Mouse (Mus musculus): ENCODE data around the gene Smok3b.

The Smok3b gene

GRCm38 (mm10) chr5:138086842-138087241 is 65.6 kb downstream of the Smok3b start:
- no peak for DNase-seq

DNA sequence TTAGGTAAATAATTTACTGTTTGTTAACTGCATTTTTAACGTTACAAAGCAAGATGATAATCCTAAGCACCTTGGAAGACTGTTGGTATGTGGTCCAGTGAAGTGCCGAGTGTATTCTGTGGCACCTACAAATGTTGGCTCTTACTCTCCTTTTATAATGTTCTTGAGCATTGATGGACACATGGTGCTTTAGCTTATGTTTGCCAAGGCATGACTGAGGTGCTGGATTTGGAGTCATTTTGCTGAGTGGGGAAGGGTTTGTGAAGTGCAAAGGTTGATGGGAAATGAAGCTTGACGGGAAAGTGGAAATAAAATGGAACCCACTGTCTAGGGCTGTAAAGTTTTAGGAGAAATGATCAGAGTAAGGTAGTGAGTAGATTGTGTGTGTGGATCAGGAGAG is 67.1 kb downstream of the Smok3b start:
- no peak for DNase-seq

- DNase-seq: no peak
These were observed 67.9 kb downstream of the Smok3b start for GRCm38 (mm10) chr5:138089108-138089551.

DNA sequence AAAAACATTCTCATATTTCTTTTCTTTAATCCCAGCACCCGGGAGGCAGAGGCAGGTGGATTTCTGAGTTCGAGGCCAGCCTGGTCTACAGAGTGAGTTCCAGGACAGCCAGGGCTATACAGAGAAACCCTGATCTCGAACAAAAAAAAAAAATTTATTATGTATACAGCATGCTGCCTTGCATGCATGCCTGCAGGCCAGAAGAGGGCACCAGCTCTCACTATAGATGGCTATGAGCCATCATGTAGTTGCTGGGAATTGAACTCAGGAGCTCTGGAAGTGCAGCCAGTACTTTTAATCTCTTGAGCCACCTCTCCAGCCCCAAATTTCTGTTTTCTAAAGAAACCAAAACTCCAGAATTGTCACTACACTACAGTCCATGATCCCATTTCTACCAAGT is 69.0 kb downstream of the Smok3b start:
- DNase-seq: no peak

DNA sequence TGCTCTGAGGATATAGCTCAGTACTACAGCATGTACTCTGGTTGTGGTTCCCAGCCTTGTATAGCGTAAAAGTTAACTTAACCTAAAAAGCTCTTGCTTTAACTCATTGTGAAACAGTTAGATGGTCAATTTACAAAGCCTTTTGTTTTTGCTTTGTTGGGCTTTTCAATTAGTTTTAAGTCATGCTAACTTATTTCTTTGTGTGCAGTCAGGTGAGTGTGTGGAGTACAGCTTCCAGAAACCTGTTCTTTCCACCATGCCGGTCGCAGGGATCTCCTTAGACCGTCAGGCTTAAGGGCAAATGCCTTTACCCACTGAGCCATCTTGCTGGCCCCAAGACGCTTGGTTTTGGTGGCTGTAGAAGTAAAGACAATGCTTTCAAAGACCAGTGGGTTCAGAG is 69.5 kb downstream of the Smok3b start:
- DNase-seq: no peak

DNA sequence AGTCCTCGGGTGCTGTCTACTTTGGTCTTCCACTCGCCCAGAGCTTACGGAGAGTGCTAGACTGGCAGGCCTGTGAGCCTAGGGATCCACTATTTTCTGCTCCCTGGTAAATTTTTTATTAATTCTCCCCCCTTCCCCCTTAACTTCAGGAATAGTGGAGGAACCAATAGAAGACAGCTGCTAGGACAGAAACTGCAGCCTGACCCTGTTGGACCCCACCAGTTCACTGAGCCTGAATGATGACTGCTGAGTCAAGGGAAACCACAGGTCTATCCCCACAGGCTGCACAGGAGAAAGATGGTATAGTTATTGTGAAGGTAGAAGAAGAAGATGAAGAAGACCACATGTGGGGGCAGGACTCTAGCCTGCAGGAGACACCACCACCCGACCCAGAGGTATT is 71.5 kb downstream of the Smok3b start:
- DNase-seq: no peak

- DNase-seq: no peak
These were observed 73.2 kb downstream of the Smok3b start for GRCm38 (mm10) chr5:138094474-138094873.

Measured in layer of hippocampus, adult 9-11 months (tissue).